ENCODE assay signal across 18 mouse cellular contexts in genomic region chr5:114780912-114781311, GRCm38 (mm10). TPM values are rescaled to one million over a fixed set of nuclear protein-coding genes. Genes with fewer than 3 reads are reported as not detected.
DNase-seq lines count a peak whose midpoint lies in the region; ATAC-seq lines count a peak whose summit lies in the region.
"Had no signal": no experiment of that assay in that cellular context is flagged by ENCODE, and none has a peak within 500 bp of the region (broad histone marks: within the 10 kb centered on the region; RNA-seq: fewer than 3 reads in every experiment).

No protein-coding gene starts in this region.

- WGBS in heart, embryonic 10.5 days: 85% methylated on average over 7 of the region's 7 CpGs
- 85% methylated on average over 7 of the region's 7 CpGs for WGBS in midbrain, embryonic 10.5 days
- 83% methylated on average over 7 of the region's 7 CpGs for WGBS in midbrain, embryonic 16.5 days
- 51% methylated on average over 7 of the region's 7 CpGs for WGBS in liver, embryonic 13.5 days (ENCODE audit: insufficient replicate concordance)

- H3K27me3 ChIP-seq in heart, embryonic 10.5 days (ENCODE audit: insufficient read depth, poor library complexity, severe bottlenecking): no peaks in the 10 kb centered on the region
- no peaks in the 10 kb centered on the region for H3K27me3 ChIP-seq in midbrain, embryonic 10.5 days (ENCODE audit: low read depth, poor library complexity, severe bottlenecking)
- H3K27me3 ChIP-seq in midbrain, embryonic 16.5 days (ENCODE audit: control insufficient read depth, insufficient read depth, low read depth, low read length): no peaks in the 10 kb centered on the region
- no peaks in the 10 kb centered on the region for H3K27me3 ChIP-seq in liver, embryonic 13.5 days
- H3K27me3 ChIP-seq: embryonic facial prominence, embryonic 12.5 days had no signal

- H3K27ac ChIP-seq in heart, embryonic 10.5 days: 0 out of 2 replicates have a peak overlapping the region, but pooled peaks have one; percentile 13
- H3K27ac ChIP-seq in midbrain, embryonic 10.5 days (replicated peaks): 0 out of 2 replicates have a peak overlapping the region, but pooled peaks have one; percentile 23
- H3K27ac ChIP-seq in midbrain, embryonic 16.5 days (ENCODE audit: low read length): no peak overlapping the region
- H3K27ac ChIP-seq in liver, embryonic 13.5 days: 0 out of 2 replicates have a peak overlapping the region, but pooled peaks have one; percentile 8
- H3K27ac ChIP-seq: embryonic facial prominence, embryonic 12.5 days had no signal

- H3K4me3 ChIP-seq in heart, embryonic 10.5 days: no peak overlapping the region
- no peak overlapping the region for H3K4me3 ChIP-seq in midbrain, embryonic 10.5 days
- no peak overlapping the region for H3K4me3 ChIP-seq in midbrain, embryonic 16.5 days (ENCODE audit: low read depth, low read length)
- H3K4me3 ChIP-seq in liver, embryonic 13.5 days (replicated peaks): no peak overlapping the region
- H3K4me3 ChIP-seq: embryonic facial prominence, embryonic 12.5 days had no signal

- H3K4me2 ChIP-seq in midbrain, embryonic 16.5 days (ENCODE audit: low read length): no peak overlapping the region
- no peak overlapping the region for H3K4me2 ChIP-seq in liver, embryonic 13.5 days
- H3K4me2 ChIP-seq: embryonic facial prominence, embryonic 12.5 days; heart, embryonic 11.5 days; midbrain, embryonic 11.5 days had no signal

- no peak for DNase-seq in heart, embryonic 10.5 days (ENCODE audit: low spot score)
- no peak for DNase-seq in heart, postnatal 14 days
- no peak for DNase-seq in midbrain, embryonic 10.5 days (ENCODE audit: low spot score)
- DNase-seq in liver, embryonic 13.5 days: no peak
- no peak for DNase-seq in cerebellum, adult 18-20 months
- DNase-seq in left cerebral cortex, postnatal 4 days: no peak
- no peak for DNase-seq in thymus, postnatal 14 days
- DNase-seq: adrenal gland, adult 2 months; cerebellum, postnatal 36 days; gastrocnemius, postnatal 14 days; kidney, adult 2 months; kidney, postnatal 36 days; lung, adult 18-20 months; retina, postnatal 1 day had no signal

- H3K9ac ChIP-seq in midbrain, embryonic 16.5 days (ENCODE audit: low read depth, low read length): no peak overlapping the region
- H3K9ac ChIP-seq in liver, embryonic 13.5 days: no peak overlapping the region
- H3K9ac ChIP-seq: embryonic facial prominence, embryonic 12.5 days had no signal

- H3K4me1 ChIP-seq in heart, embryonic 10.5 days: peaks cover 68% of the 10 kb centered on the region
- H3K4me1 ChIP-seq in midbrain, embryonic 10.5 days: peaks cover 41% of the 10 kb centered on the region
- H3K4me1 ChIP-seq in midbrain, embryonic 16.5 days (ENCODE audit: control insufficient read depth, insufficient read depth, low read length): peaks cover 28% of the 10 kb centered on the region
- peaks cover 100% of the 10 kb centered on the region for H3K4me1 ChIP-seq in liver, embryonic 13.5 days (replicated peaks)

- ATAC-seq in midbrain, embryonic 16.5 days: no peak
- no peak for ATAC-seq in liver, embryonic 13.5 days (ENCODE audit: low read depth)

- no peaks in the 10 kb centered on the region for H3K9me3 ChIP-seq in heart, embryonic 10.5 days
- H3K9me3 ChIP-seq in midbrain, embryonic 10.5 days (replicated peaks): no peaks in the 10 kb centered on the region
- no peaks in the 10 kb centered on the region for H3K9me3 ChIP-seq in midbrain, embryonic 16.5 days (replicated peaks; ENCODE audit: control insufficient read depth, low read length, poor library complexity, severe bottlenecking)
- H3K9me3 ChIP-seq in liver, embryonic 13.5 days (replicated peaks): no peaks in the 10 kb centered on the region
- H3K9me3 ChIP-seq: embryonic facial prominence, embryonic 12.5 days had no signal

- H3K36me3 ChIP-seq in heart, embryonic 10.5 days: 0 out of 2 replicates have a peak, but pooled peaks cover 3% of the 10 kb centered on the region
- peaks cover 6% of the 10 kb centered on the region for H3K36me3 ChIP-seq in midbrain, embryonic 10.5 days
- no peaks in the 10 kb centered on the region for H3K36me3 ChIP-seq in midbrain, embryonic 16.5 days (ENCODE audit: control insufficient read depth, insufficient read depth, low read length)
- H3K36me3 ChIP-seq in liver, embryonic 13.5 days: peaks cover 8% of the 10 kb centered on the region

- intact Hi-C loops in heart, postnatal 14 days (cut with DNase I): no loop called here
- intact Hi-C loops in left cerebral cortex, postnatal 4 days (cut with DNase I): no loop called here

RNA-seq across cellular contexts. Expression of gene Git2, which starts 5.6 kb away (rescaled TPM):
- polyA plus RNA-seq in heart, embryonic 10.5 days (2016; fragmentation: Nextera tagmentation; extraction: Ambion mirVana): 31.6 and 33.0 TPM in 2 replicates
- 10 to 100 TPM; 42.4 to 44.8 TPM for total RNA-seq in heart, postnatal 14 days (2021)
- polyA plus RNA-seq in midbrain, embryonic 10.5 days (2016; fragmentation: Nextera tagmentation; extraction: Ambion mirVana): 34.4 and 38.1 TPM in 2 replicates
- polyA plus RNA-seq in midbrain, embryonic 16.5 days (2015; fragmentation: Nextera tagmentation; extraction: Ambion mirVana): 48.4 and 54.1 TPM in 2 replicates
- 14.8 and 16.3 TPM in 2 replicates for polyA plus RNA-seq in liver, embryonic 13.5 days (2015; fragmentation: Nextera tagmentation; extraction: Ambion mirVana)
- total RNA-seq in left cerebral cortex, postnatal 4 days (2021): 10 to 100 TPM; 58.3 to 59.1 TPM

RNA-seq across cellular contexts. Expression of gene Ankrd13a, which starts 6.4 kb away (rescaled TPM):
- 37.5 and 41.2 TPM in 2 replicates for polyA plus RNA-seq in heart, embryonic 10.5 days (2016; fragmentation: Nextera tagmentation; extraction: Ambion mirVana)
- 10 to 100 TPM; 45.7 to 46.5 TPM for total RNA-seq in heart, postnatal 14 days (2021)
- 50.1 and 54.0 TPM in 2 replicates for polyA plus RNA-seq in midbrain, embryonic 10.5 days (2016; fragmentation: Nextera tagmentation; extraction: Ambion mirVana)
- 24.3 and 29.0 TPM in 2 replicates for polyA plus RNA-seq in midbrain, embryonic 16.5 days (2015; fragmentation: Nextera tagmentation; extraction: Ambion mirVana)
- 43.3 and 49.0 TPM in 2 replicates for polyA plus RNA-seq in liver, embryonic 13.5 days (2015; fragmentation: Nextera tagmentation; extraction: Ambion mirVana)
- total RNA-seq in left cerebral cortex, postnatal 4 days (2021): 10 to 100 TPM; 42.5 to 42.9 TPM

RNA-seq across cellular contexts. Expression of gene 1500011B03Rik, which starts 42.4 kb away (rescaled TPM):
- polyA plus RNA-seq in heart, embryonic 10.5 days (2016; fragmentation: Nextera tagmentation; extraction: Ambion mirVana): 58.7 and 77.1 TPM in 2 replicates
- 10 to 100 TPM in 1 of 2 experiments, 1 to 10 TPM in 1; 8.6 to 12.3 TPM for total RNA-seq in heart, postnatal 14 days (2021)
- 133 and 143 TPM in 2 replicates for polyA plus RNA-seq in midbrain, embryonic 10.5 days (2016; fragmentation: Nextera tagmentation; extraction: Ambion mirVana)
- polyA plus RNA-seq in midbrain, embryonic 16.5 days (2015; fragmentation: Nextera tagmentation; extraction: Ambion mirVana): 272 and 306 TPM in 2 replicates
- 31.0 and 32.0 TPM in 2 replicates for polyA plus RNA-seq in liver, embryonic 13.5 days (2015; fragmentation: Nextera tagmentation; extraction: Ambion mirVana)
- 100 to 1,000 TPM; 166 to 169 TPM for total RNA-seq in left cerebral cortex, postnatal 4 days (2021)
